Mouse (Mus musculus): ENCODE results near the gene Slc24a3.

Gene Slc24a3

DNA sequence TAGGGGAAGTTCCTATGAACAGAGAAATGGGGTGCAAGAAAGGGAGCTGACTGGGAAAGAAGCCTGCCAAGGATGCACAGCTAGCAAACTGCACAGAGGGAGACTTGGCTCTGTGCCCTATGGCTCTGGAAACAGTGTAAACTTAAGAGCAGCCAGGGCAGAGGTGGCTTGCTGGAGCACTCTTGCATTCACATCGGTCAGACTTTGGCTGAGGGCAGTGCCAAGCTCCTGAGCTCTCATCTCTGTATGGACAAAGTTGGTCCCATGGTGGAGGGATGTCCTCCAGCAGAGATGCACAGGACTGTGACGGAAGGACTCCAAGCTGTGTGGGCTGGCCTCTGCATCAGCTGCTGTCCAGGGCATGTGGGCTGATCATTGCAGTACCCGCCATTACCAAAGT is 516.0 kb downstream of the Slc24a3 start:
- DNase-seq (ENCODE audit: low spot score), result no peak

DNA sequence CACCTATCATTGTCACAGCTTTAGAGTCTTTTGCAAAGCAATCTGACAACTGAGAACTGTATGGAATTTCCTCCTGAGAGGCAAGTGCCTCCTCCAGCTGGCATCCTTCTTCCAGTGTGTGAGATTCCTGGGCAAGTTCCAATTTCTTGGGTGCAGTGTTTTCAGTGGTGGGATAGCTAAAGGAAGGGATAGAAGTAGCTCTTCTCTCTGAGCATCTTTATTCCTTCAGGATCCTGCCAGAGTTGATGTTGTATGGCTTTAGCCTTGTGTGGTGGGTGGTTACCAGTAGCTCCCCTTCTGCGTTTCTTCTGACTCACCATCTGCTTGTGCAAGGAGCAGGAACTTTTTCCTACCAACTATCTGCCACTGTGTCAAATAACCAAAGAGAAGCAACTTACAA is 516.6 kb downstream of the Slc24a3 start:
- DNase-seq (ENCODE audit: low spot score), result no peak

DNA sequence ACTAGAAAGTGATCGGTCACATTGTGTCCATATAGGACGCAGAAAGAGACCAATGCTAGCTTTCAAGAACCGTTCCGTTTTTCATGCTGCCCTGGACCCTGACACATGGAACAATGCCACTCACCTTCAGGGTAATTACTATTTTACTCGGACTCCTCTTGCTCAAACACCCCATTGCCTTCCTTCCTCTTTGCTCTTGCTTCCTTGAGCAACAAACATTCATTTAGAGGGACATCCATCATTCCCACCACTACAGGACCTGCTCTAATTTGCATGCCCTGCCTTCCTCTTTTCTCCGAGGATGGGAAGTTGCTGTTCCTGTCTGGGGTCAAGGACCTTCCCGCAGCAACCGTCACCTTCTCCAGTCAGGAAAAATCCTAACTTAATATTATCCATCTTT is 517.3 kb downstream of the Slc24a3 start:
- no peak for DNase-seq (ENCODE audit: low spot score)

DNA sequence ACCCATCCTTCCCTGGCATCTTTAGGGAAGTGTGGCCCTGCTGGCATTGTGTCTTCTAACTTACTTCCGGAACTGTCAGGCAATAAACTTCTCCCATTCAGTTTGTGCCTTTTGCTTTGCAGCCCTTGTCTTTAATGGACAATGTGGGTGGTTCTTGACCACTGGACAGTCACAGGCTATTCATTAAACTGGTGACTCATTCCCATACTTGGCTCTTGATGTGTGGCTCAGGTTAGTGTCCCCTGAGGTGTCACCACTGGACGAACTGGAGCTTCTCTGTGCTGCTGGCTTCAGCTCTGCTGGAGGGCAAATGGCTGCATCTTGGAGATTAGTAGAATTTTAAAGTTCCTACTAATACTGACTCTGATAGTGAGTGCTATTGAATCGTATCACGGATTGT is 518.5 kb downstream of the Slc24a3 start:
- no peak for DNase-seq (ENCODE audit: low spot score)

DNA sequence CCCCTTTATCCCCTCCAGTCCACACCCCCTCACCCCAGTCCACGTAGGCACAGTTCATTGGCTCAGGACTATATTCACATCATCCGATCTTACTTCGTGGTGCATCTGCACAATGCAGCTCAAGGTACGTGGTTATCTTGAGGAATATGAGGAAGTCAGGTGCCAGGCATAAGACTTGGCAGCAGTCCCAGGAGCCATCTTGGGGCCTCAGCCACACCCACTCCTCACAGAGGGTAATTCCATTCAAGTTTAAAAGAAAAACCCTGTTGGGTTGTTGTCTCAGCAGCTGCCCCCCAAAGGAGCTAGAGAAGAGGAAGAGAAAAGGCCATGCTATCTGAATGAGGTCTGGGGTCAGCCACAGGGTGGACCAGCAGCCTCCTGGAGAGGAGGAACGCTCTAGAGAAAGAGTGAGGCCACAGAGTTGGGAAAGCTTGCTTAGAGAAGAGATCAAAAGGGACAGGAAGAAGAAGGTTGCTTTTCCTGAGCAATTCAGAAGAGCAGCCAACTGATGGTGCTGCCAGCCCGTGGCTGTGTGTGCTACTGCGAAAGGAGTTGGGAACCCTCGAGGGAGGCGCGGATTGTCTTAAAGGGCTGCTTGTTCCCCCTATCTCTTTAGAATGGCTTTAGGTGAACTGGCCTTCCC is 523.9 kb downstream of the Slc24a3 start:
- no peak for DNase-seq (ENCODE audit: low spot score)

Data from layer of hippocampus, adult 9-10 months (tissue).